Mouse (Mus musculus) stomach, postnatal 0 days (tissue): ENCODE measurements around the gene Shld1. TPM values are rescaled to one million over a fixed set of nuclear protein-coding genes. Genes with fewer than 3 reads are reported as not detected.

Experiments used
- ATAC-seq: fragments of 200-750 bp; cut with Nextera tagmentation; 2 replicates; pipeline ENCODE4 v1.8.0; 2017; ENCODE audit not compliant: low FRiP score, low TSS enrichment
- DNase-seq: peaks from one replicate; pipeline ENCODE4 v3.0.0-alpha.2; 2016; ENCODE audit warnings: low spot score
- H3K27ac ChIP-seq: fragments of 300-500 bp; sonication (generic); replicated peaks from 2 replicates; pipeline ENCODE4 v1.5.1; 2014; ENCODE audit warnings: mild to moderate bottlenecking, control low read depth
- H3K27me3 ChIP-seq: fragments of 300-500 bp; sonication (generic); 2 replicates; pipeline ENCODE4 v1.6.1; 2014; ENCODE audit warnings: low read length; ENCODE audit not compliant: control insufficient read depth, insufficient read depth
- H3K36me3 ChIP-seq: fragments of 300-500 bp; sonication (generic); 2 replicates; pipeline ENCODE4 v1.6.1; 2014; ENCODE audit warnings: low read length, mixed read lengths; ENCODE audit not compliant: control insufficient read depth, insufficient read depth
- H3K4me1 ChIP-seq: fragments of 300-500 bp; sonication (generic); replicated peaks from 2 replicates; pipeline ENCODE4 v1.6.1; 2014; ENCODE audit warnings: antibody characterized with exemption; ENCODE audit not compliant: control insufficient read depth, insufficient read depth
- H3K4me2 ChIP-seq: fragments of 300-500 bp; sonication (generic); replicated peaks from 2 replicates; pipeline ENCODE4 v1.6.1; 2014; ENCODE audit warnings: low read depth, mild to moderate bottlenecking, control low read depth, moderate library complexity
- H3K4me3 ChIP-seq: fragments of 300-500 bp; sonication (generic); 2 replicates; pipeline ENCODE4 v1.5.1; 2014; ENCODE audit warnings: low read depth, low read length, control low read depth
- H3K9ac ChIP-seq: fragments of 300-500 bp; sonication (generic); 2 replicates; pipeline ENCODE4 v1.6.1; 2014; ENCODE audit warnings: mild to moderate bottlenecking, low read length, control low read depth, mixed read lengths
- H3K9me3 ChIP-seq: fragments of 300-500 bp; sonication (generic); 2 replicates; pipeline ENCODE4 v1.6.1; 2016; ENCODE audit warnings: low read length; ENCODE audit not compliant: control insufficient read depth
- CTCF ChIP-seq: IDR thresholded peaks from 2 replicates; pipeline ENCODE4 v1.5.1; 2016; ENCODE audit warnings: antibody characterized with exemption, low read depth, mild to moderate bottlenecking, moderate library complexity
- EP300 ChIP-seq: optimal IDR thresholded peaks from 2 replicates; pipeline ENCODE3; 2016; ENCODE audit warnings: antibody characterized with exemption
- WGBS: fragments of 180-500 bp; shearing (Covaris S2); extraction: QIAGEN DNeasy Blood & Tissue Kit; methylation state at CpG from one replicate; pipeline ENCODE4 v1.1.7; 2014; 5-methylcytosine and 5-hydroxymethylcytosine counted together
- polyA plus RNA-seq: library from polyadenylated mRNA; unstranded; fragments of >200 nt; fragmentation: Nextera tagmentation; extraction: Ambion mirVana; gene quantifications from 2 replicates; pipeline ENCODE4 v1.2.1, GENCODE M21; 2015

Gene Shld1
- polyA plus RNA-seq, 1 experiment from 2014 or later = 9.8 TPM

DNA sequence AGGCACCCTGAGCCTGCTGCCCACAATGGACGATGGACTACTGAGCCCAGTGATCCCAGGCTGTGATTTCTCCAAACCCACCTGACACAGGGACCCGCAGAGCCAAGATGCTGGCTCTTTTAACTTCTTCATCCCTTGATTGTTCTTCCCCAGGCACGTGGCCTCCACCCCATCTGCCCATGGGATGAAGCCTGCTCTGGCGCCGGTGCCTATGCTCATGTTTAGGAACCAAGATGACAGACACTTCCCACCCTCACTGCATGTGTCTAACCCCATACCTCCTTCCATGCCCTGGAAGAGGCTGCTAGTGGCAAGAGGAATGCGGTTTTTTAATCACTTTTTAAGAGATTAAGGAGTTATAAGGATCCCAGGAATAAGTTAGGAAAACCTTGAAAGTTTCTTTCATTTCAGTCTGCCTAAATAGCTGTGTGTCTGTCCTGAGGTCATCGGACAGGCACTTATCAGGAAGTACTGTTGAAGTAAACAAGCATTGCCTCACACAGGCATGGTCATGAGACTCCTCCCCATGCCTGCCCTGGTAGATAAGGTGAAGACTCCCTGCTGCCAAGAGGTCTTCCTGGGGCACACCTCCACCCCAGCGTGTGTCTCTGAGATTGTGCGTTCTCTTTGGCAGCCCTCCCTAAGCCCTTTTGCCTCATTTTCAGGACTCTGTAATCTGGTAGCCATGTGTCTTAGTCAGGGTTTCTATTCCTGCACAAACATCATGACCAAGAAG lies 8.8 kb downstream of the Shld1 start:
- no peak overlapping the region for H3K27ac ChIP-seq
- TF ChIP-seq EP300 (no peak), CTCF (no peak)
- no peak overlapping the region for H3K4me3 ChIP-seq
- no peaks in the 10 kb centered on the region for H3K9me3 ChIP-seq
- ATAC-seq (peak; percentile 75), DNase-seq (peak; percentile 37)
- H3K9ac ChIP-seq = no peak overlapping the region
- WGBS = 74% methylated on average over 9 of the region's 9 CpGs
- H3K4me1 ChIP-seq = no peaks in the 10 kb centered on the region
- H3K27me3 ChIP-seq = no peaks in the 10 kb centered on the region
- H3K4me2 ChIP-seq = no peak overlapping the region
- H3K36me3 ChIP-seq = peaks cover 5% of the 10 kb centered on the region; the same call in 1 of the 2 replicates

DNA sequence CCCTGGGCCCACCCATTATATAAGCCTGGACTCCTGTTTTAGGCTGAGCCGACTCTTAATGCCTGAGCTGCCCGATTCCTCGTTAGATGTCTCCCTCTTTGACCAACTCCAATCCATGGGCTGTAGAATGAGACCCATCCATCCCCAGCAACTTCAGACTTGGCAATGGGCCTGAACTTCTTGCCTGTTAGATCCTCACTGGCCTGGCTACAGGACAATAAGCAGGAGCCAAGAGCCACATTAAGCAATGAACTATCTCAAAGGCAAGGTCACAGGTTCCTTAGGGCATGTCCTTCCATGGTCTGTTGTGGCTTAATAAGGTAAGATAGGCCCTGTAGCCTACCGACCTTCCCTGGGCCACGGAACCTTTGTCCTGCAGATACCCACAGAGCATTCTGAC lies 9.8 kb downstream of the Shld1 start:
- H3K27me3 ChIP-seq = no peaks in the 10 kb centered on the region
- ATAC-seq (no peak), DNase-seq (no peak)
- no peak overlapping the region for H3K27ac ChIP-seq
- no peak overlapping the region for H3K4me2 ChIP-seq
- H3K36me3 ChIP-seq = peaks cover 5% of the 10 kb centered on the region; the same call in 1 of the 2 replicates
- H3K9ac ChIP-seq = no peak overlapping the region
- no peaks in the 10 kb centered on the region for H3K9me3 ChIP-seq
- no peak for TF ChIP-seq EP300
- no peak for TF ChIP-seq CTCF
- H3K4me3 ChIP-seq = no peak overlapping the region
- 84% methylated on average over 5 of the region's 5 CpGs for WGBS
- H3K4me1 ChIP-seq = no peaks in the 10 kb centered on the region

DNA sequence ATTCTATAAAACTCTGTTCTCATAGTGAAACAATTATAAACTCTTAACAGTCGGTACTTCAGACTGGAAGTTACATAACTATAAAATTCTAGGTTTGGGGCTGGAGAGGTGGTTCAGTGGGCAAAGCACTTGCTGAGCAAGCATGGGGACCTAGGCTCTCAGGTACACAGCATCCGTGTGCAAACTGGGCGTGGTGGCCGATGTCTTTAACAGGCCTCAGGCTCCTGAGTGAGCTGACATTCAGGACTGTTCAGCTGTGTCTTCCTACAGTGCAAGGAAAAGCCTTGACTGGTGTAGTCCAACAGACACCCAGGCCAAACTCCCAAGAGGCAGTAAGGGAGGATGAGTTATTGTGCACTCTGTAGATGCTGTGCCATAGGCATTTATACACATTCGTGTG lies 10.5 kb downstream of the Shld1 start:
- Histone ChIP-seq H3K27ac (no peak overlapping the region), H3K9me3 (no peaks in the 10 kb centered on the region), H3K4me2 (no peak overlapping the region), H3K4me1 (no peaks in the 10 kb centered on the region), H3K9ac (no peak overlapping the region), H3K27me3 (no peaks in the 10 kb centered on the region), H3K4me3 (no peak overlapping the region), H3K36me3 (peaks cover 5% of the 10 kb centered on the region; the same call in 1 of the 2 replicates)
- peak; percentile 36 for DNase-seq
- 48% methylated on average over 5 of the region's 5 CpGs for WGBS
- ATAC-seq = no peak
- no peak for TF ChIP-seq CTCF
- no peak for TF ChIP-seq EP300

DNA sequence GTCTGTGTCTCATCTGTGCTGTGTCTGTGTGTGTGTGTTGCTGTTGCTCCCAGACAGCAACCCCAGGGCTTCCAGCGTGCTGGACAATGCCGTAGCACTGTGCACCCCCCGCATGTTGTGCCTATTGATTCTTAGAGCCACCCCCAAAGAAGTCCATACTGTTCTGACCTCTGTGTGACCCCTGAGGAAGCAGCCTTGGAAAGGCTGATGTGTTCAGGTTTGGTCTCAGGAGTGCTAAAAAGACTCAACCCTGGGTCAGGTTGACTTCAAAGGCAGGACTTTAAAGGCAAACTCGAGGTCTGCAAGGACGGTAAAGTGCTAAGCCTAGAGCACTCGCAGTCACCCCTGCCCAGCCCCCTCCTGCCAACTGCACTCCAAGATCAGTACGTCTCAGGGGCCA lies 11.0 kb downstream of the Shld1 start:
- TF ChIP-seq EP300 (no peak), CTCF (no peak)
- Histone ChIP-seq H3K27me3 (no peaks in the 10 kb centered on the region), H3K4me3 (no peak overlapping the region), H3K36me3 (peaks cover 5% of the 10 kb centered on the region; the same call in 1 of the 2 replicates), H3K9me3 (no peaks in the 10 kb centered on the region), H3K4me1 (no peaks in the 10 kb centered on the region), H3K9ac (no peak overlapping the region), H3K4me2 (no peak overlapping the region), H3K27ac (no peak overlapping the region)
- ATAC-seq (no peak), DNase-seq (no peak)
- 56% methylated on average over 7 of the region's 7 CpGs for WGBS

DNA sequence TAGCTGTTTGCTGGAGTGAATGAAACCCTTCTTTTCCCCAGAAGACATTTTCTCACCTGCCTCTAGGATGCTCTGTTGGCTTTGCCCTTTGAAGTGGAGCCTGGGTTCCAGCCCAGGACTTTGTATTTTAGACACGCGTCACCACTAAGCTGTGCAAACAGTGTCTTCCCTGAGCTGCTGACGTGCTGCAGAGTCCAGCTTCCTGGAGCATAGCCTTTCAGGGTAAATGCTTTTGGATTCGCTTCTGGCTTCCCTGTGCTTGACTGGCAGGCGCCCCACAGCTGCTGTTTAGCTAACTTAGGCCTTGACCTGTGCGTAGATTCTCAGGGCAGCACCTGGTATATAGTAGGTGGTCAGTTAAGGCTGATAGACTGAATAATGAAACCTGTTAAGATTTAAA lies 11.7 kb downstream of the Shld1 start:
- Histone ChIP-seq H3K27me3 (no peaks in the 10 kb centered on the region), H3K9ac (no peak overlapping the region), H3K36me3 (peaks cover 5% of the 10 kb centered on the region; the same call in 1 of the 2 replicates), H3K4me3 (no peak overlapping the region), H3K4me2 (no peak overlapping the region), H3K27ac (no peak overlapping the region), H3K4me1 (no peaks in the 10 kb centered on the region), H3K9me3 (no peaks in the 10 kb centered on the region)
- peak; percentile 57 for DNase-seq
- peak; percentile 80 for ATAC-seq
- TF ChIP-seq CTCF (no peak), EP300 (no peak)
- 52% methylated on average over 6 of the region's 6 CpGs for WGBS

DNA sequence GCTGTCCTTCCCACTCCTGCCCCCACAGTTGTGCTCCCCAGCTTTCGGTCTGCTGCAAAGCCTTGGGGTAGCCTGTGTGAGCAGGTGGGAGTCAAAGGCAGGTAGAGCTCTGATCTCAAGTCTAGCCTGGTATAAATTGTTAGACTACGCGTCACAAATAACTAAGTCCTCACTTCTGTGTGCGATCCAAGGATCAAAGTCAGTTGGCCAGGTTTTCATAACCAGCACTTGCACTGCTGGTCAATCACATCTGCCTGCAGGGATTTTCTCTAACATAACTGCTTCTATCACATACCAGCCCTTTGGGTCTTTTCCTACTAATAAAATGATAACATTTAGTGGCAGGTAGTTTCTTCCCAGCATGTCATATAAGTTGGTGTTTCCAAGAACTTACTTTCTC lies 14.2 kb downstream of the Shld1 start:
- Histone ChIP-seq H3K27ac (no peak overlapping the region), H3K4me1 (no peaks in the 10 kb centered on the region), H3K27me3 (no peaks in the 10 kb centered on the region), H3K9ac (no peak overlapping the region), H3K36me3 (no peaks in the 10 kb centered on the region), H3K9me3 (no peaks in the 10 kb centered on the region), H3K4me2 (no peak overlapping the region), H3K4me3 (no peak overlapping the region)
- no peak for ATAC-seq
- no peak for DNase-seq
- WGBS = 96% methylated on average over 4 of the region's 4 CpGs
- TF ChIP-seq CTCF (no peak), EP300 (no peak)
